Mouse (Mus musculus) adrenal gland, postnatal 10 days (tissue): ENCODE data around the gene Ebpl. TPM values are rescaled to one million over a fixed set of nuclear protein-coding genes. Genes with fewer than 3 reads are reported as not detected.
A peak's percentile ranks its signal among the peaks of the same experiment; 100 is the strongest.

Experiments used
- DNase-seq: peaks from one replicate; pipeline ENCODE4 v3.0.0; 2021; ENCODE audit warnings: mixed read lengths
- total RNA-seq, 2 experiments: library from RNA; stranded (reverse); gene quantifications; 2 replicates each; pipeline ENCODE4 v1.2.3; 2021

The Ebpl gene
- total RNA-seq, 2 experiments from 2014 or later = 6.6 to 7.1 TPM

- peak; percentile 71 for DNase-seq
Observed at GRCm38 (mm10) chr14:61327618-61328450, 32.4 kb downstream of the Ebpl start.

GRCm38 (mm10) chr14:61327007-61327406, 33.2 kb downstream of the Ebpl start:
- DNase-seq = peak; percentile 28

GRCm38 (mm10) chr14:61322740-61323139, 37.5 kb downstream of the Ebpl start:
- no peak for DNase-seq

- DNase-seq = no peak
Observed at GRCm38 (mm10) chr14:61321200-61321599, 39.0 kb downstream of the Ebpl start.

GRCm38 (mm10) chr14:61320765-61321164, 39.5 kb downstream of the Ebpl start:
- peak; percentile 44 for DNase-seq

GRCm38 (mm10) chr14:61316861-61317260, 43.4 kb downstream of the Ebpl start:
- peak; percentile 70 for DNase-seq

- peak; percentile 29 for DNase-seq
Observed at GRCm38 (mm10) chr14:61310963-61311362, 49.3 kb downstream of the Ebpl start.

GRCm38 (mm10) chr14:61310036-61310772, 50.0 kb downstream of the Ebpl start:
- no peak for DNase-seq

- no peak for DNase-seq
Observed at GRCm38 (mm10) chr14:61309593-61309992, 50.6 kb downstream of the Ebpl start, which contains the start of gene Arl11. TSS of gene Arl11 (plus strand) at chr14:61309753.

GRCm38 (mm10) chr14:61303969-61304609, 56.1 kb downstream of the Ebpl start:
- no peak for DNase-seq

GRCm38 (mm10) chr14:61302428-61302827, 57.8 kb downstream of the Ebpl start:
- DNase-seq = no peak

- DNase-seq = no peak
Observed at GRCm38 (mm10) chr14:61301323-61301722, 58.9 kb downstream of the Ebpl start.

GRCm38 (mm10) chr14:61299810-61300209, 60.4 kb downstream of the Ebpl start:
- DNase-seq = no peak

GRCm38 (mm10) chr14:61294738-61295079, 65.5 kb downstream of the Ebpl start:
- peak; percentile 74 for DNase-seq

GRCm38 (mm10) chr14:61293884-61294737, 66.1 kb downstream of the Ebpl start:
- DNase-seq = peak; percentile 79

- peak; percentile 82 for DNase-seq
Observed at GRCm38 (mm10) chr14:61290664-61291063, 69.6 kb downstream of the Ebpl start.

- DNase-seq = no peak
Observed at GRCm38 (mm10) chr14:61288606-61289286, 71.5 kb downstream of the Ebpl start.
